Mouse (Mus musculus) ES-Bruce4 (cell line): ENCODE measurements around the gene Auts2.

Experiments used
- CTCF ChIP-seq: IDR thresholded peaks from one replicate; pipeline ENCODE4 v1.8.1; 2011; ENCODE audit warnings: low read depth, low read length
- EP300 ChIP-seq: IDR thresholded peaks from 2 replicates; pipeline ENCODE4 v1.6.1; 2011; ENCODE audit warnings: low read depth, low read length; ENCODE audit not compliant: insufficient read depth
- POLR2A ChIP-seq: IDR thresholded peaks from one replicate; pipeline ENCODE4 v1.8.1; 2011; ENCODE audit warnings: low read length; ENCODE audit not compliant: insufficient read depth

DNA sequence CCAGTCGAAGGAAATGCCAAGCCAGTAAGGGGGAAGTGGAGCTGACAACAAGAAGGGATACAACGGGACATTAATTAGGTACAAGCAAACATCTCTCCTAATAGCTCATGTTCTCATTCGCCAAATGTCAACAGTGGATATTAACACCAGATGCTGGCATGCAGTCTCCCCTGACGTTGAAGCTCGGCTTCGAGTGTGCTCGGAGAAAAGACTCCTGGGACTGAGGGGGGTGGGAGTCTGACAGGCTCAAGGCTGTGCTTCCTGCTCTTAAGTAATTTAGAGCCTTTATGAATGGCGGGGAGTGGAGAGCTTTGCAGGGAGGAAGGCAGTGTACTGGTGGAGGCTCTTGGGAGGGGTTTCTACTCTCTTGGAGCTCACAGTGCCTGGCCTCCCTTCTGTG is 687.8 kb downstream of the Auts2 start:
- no peak for TF ChIP-seq EP300
- no peak for TF ChIP-seq CTCF
- no peak for TF ChIP-seq POLR2A
